Mouse (Mus musculus) midbrain, embryonic 11.5 days (tissue): ENCODE results near the gene Immp1l. TPM values are rescaled to one million over a fixed set of nuclear protein-coding genes. Genes with fewer than 3 reads are reported as not detected.

Experiments
- ATAC-seq: fragments of 200-750 bp; cut with Nextera tagmentation; 2 replicates; pipeline ENCODE4 v1.8.0; 2017; ENCODE audit warnings: moderate TSS enrichment, moderate library complexity; ENCODE audit not compliant: low FRiP score
- DNase-seq: peaks from one replicate; pipeline ENCODE4 v3.0.0; 2015; ENCODE audit warnings: low spot score; ENCODE audit errors: missing footprints
- H3K27ac ChIP-seq: fragments of 300-500 bp; sonication (generic); 2 replicates; pipeline ENCODE4 v1.5.1; 2014; ENCODE audit warnings: low read depth, low read length
- H3K27me3 ChIP-seq: fragments of 300-500 bp; sonication (generic); 2 replicates; pipeline ENCODE4 v1.6.1; 2014; ENCODE audit warnings: mild to moderate bottlenecking, low read length, moderate library complexity, mixed read lengths; ENCODE audit not compliant: control insufficient read depth, insufficient read depth
- H3K36me3 ChIP-seq: fragments of 300-500 bp; sonication (generic); 2 replicates; pipeline ENCODE4 v1.6.1; 2014; ENCODE audit warnings: mild to moderate bottlenecking, low read length, moderate library complexity, mixed read lengths; ENCODE audit not compliant: control insufficient read depth, insufficient read depth
- H3K4me1 ChIP-seq: fragments of 300-500 bp; sonication (generic); 2 replicates; pipeline ENCODE4 v1.6.1; 2014; ENCODE audit warnings: low read length; ENCODE audit not compliant: control insufficient read depth, insufficient read depth
- H3K4me2 ChIP-seq: fragments of 300-500 bp; sonication (generic); 2 replicates; pipeline ENCODE4 v1.6.1; 2014; ENCODE audit warnings: mild to moderate bottlenecking, moderate library complexity
- H3K4me3 ChIP-seq: fragments of 300-500 bp; sonication (generic); 2 replicates; pipeline ENCODE4 v1.5.1; 2014; ENCODE audit warnings: low read depth, low read length
- H3K9ac ChIP-seq: fragments of 300-500 bp; sonication (generic); 2 replicates; pipeline ENCODE4 v1.6.1; 2014; ENCODE audit warnings: low read length
- H3K9me3 ChIP-seq: fragments of 300-500 bp; sonication (generic); 2 replicates; pipeline ENCODE4 v1.6.1; 2016; ENCODE audit warnings: low read length; ENCODE audit not compliant: control insufficient read depth
- WGBS: fragments of 180-500 bp; shearing (Covaris S2); extraction: QIAGEN DNeasy Blood & Tissue Kit; methylation state at CpG from one replicate; pipeline ENCODE4 v1.1.7; 2014; 5-methylcytosine and 5-hydroxymethylcytosine counted together
- polyA plus RNA-seq: library from polyadenylated mRNA; unstranded; fragments of >200 nt; fragmentation: Nextera tagmentation; extraction: Ambion mirVana; gene quantifications from 2 replicates; pipeline ENCODE4 v1.2.1, GENCODE M21; 2014

The Immp1l gene
- polyA plus RNA-seq, result 132 and 136 TPM in 2 replicates

DNA sequence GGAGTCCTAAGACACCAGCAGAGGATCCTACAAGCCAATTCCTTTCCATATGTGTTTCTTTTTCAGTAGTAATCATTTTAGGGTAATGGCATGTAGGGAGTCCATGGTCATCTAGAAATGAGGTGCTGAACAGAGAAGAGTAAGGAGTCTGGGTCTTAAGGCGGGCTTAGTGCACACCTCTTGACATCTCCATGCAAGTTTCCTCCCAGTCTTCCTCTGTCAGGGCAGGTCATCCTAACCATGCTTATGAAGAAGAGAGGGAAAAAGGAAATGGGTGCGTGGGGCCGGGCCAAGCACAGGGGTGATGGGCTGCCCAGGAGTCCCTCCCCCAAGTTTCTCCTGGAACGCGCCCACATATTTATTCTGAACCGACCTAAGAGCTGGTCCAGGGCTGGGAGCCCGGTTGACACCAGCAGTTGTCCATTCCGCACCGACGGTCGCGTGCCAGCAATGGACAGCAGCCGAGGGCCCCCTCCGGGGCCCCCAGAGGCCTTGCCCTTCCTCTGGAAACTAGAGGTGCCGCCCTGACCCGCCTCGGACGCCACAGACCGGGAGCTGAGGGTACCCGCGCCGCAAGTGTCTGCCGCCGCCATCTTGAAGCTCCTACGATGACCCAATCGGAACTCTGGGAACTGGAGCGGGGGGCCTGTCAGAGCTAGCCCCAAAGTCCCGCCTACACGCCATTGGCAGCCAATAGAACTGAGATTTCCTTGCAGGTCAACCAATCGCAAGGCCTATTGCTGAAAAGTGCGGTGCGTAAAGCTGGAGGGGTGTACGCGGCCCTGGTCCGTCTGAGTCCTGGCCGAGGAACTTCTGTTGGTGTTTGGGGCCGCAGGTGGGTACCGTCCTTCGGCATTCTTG is at the start of gene Immp1l, which contains the start of gene Elp4:
Gene Immp1l (plus strand): TSS at position 743 of the 861 bp plus-strand sequence.
Gene Elp4 (minus strand): TSS at position 669 of the 861 bp plus-strand sequence.
- peak within 1 kb of the TSS; percentile 83 for H3K4me3 ChIP-seq
- no peaks in the 10 kb centered on the region for H3K36me3 ChIP-seq
- H3K27me3 ChIP-seq, result no peaks in the 10 kb centered on the region
- H3K9ac ChIP-seq, result peak within 1 kb of the TSS; percentile 83
- under 1% methylated on average over 39 of the region's 39 CpGs for WGBS
- no peaks in the 10 kb centered on the region for H3K9me3 ChIP-seq
- peaks cover 2% of the 10 kb centered on the region; the same call in 1 of the 2 replicates for H3K4me1 ChIP-seq
- H3K27ac ChIP-seq, result no peak within 1 kb of the TSS
- ATAC-seq (peak; percentile 100), DNase-seq (peak; percentile 100)
- H3K4me2 ChIP-seq, result peak within 1 kb of the TSS; percentile 81

DNA sequence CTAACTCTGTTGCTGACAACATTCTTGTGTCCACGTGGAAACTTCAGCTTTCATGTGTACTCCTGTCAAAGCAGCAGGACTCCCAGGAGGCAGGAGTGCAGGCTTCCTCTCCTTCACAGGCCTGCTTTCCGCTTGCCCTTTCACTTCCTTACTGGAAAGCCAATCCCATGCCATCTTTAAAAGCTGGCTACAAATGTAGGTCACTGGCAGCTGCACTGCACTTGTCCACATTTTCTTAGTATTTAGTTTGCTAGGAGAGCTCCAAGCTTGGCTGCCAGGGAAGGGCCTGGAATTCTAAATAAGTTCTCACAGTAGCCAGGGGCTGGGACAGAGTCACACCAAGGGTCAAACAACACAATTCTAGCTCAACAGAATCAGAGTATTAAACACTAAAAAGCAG is 49.7 kb upstream of the Immp1l start:
- 51% methylated on average over 2 of the region's 2 CpGs for WGBS
- Histone ChIP-seq H3K4me3 (no peak overlapping the region), H3K27ac (no peak overlapping the region), H3K4me1 (no peaks in the 10 kb centered on the region), H3K36me3 (no peaks in the 10 kb centered on the region), H3K4me2 (no peak overlapping the region), H3K9ac (no peak overlapping the region), H3K27me3 (no peaks in the 10 kb centered on the region), H3K9me3 (no peaks in the 10 kb centered on the region)
- ATAC-seq, result no peak
- no peak for DNase-seq

GRCm38 (mm10) chr2:105873403-105873802 is 31.0 kb upstream of the Immp1l start:
- H3K36me3 ChIP-seq, result no peaks in the 10 kb centered on the region
- WGBS, result 96% methylated on average over 1 of the region's 1 CpGs
- no peak overlapping the region for H3K4me2 ChIP-seq
- no peak overlapping the region for H3K27ac ChIP-seq
- H3K4me3 ChIP-seq, result no peak overlapping the region
- no peaks in the 10 kb centered on the region for H3K9me3 ChIP-seq
- H3K27me3 ChIP-seq, result no peaks in the 10 kb centered on the region
- H3K4me1 ChIP-seq, result no peaks in the 10 kb centered on the region
- DNase-seq, result no peak
- no peak overlapping the region for H3K9ac ChIP-seq
- no peak for ATAC-seq

DNA sequence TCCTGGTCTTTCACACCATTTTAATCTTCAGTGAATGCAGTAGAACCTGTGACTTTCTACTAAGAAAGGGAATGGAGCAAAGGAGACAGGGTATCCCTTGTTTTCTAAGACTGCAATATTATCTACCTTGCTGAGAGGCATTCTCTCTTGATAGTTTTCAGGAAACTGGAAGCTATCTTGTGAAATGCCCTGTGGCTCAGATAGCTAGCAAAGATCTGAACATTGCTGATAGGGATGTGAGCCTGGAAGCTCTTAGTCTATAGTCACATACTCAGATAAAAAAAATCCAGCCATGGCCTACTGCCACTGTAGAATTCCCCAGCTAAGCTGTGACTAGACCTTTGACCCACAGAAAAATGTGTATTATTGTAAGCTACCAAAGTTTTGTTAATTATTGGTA is 13.6 kb upstream of the Immp1l start:
- ATAC-seq (no peak), DNase-seq (no peak)
- Histone ChIP-seq H3K9me3 (no peaks in the 10 kb centered on the region), H3K4me1 (no peaks in the 10 kb centered on the region), H3K4me3 (no peak overlapping the region), H3K36me3 (no peaks in the 10 kb centered on the region), H3K9ac (no peak overlapping the region), H3K4me2 (no peak overlapping the region), H3K27ac (no peak overlapping the region), H3K27me3 (no peaks in the 10 kb centered on the region)

- under 1% methylated on average over 12 of the region's 12 CpGs for WGBS
- peak; percentile 42 for ATAC-seq
These were observed 314 bp downstream of the Immp1l start for GRCm38 (mm10) chr2:105904757-105905146.

GRCm38 (mm10) chr2:105908351-105908750 is 3.9 kb downstream of the Immp1l start:
- Histone ChIP-seq H3K27me3 (no peaks in the 10 kb centered on the region), H3K36me3 (no peaks in the 10 kb centered on the region), H3K4me3 (no peak overlapping the region), H3K9ac (no peak overlapping the region), H3K4me2 (no peak overlapping the region), H3K9me3 (no peaks in the 10 kb centered on the region), H3K4me1 (peaks cover 2% of the 10 kb centered on the region; the same call in 1 of the 2 replicates), H3K27ac (no peak overlapping the region)
- DNase-seq, result no peak
- no peak for ATAC-seq
- WGBS, result 88% methylated on average over 5 of the region's 5 CpGs

More at GRCm38 (mm10) chr2:105904757-105905146, 314 bp downstream of the Immp1l start:
- Histone ChIP-seq H3K27ac (no peak overlapping the region), H3K9ac (peak overlapping the region; percentile 54), H3K27me3 (no peaks in the 10 kb centered on the region), H3K4me1 (peaks cover 2% of the 10 kb centered on the region; the same call in 1 of the 2 replicates), H3K4me3 (peak overlapping the region; percentile 83), H3K36me3 (no peaks in the 10 kb centered on the region), H3K4me2 (peak overlapping the region; percentile 81), H3K9me3 (no peaks in the 10 kb centered on the region)
- DNase-seq, result no peak

GRCm38 (mm10) chr2:105910611-105911010 is 6.2 kb downstream of the Immp1l start:
- peaks cover 4% of the 10 kb centered on the region; the same call in 1 of the 2 replicates for H3K4me1 ChIP-seq
- ATAC-seq, result no peak
- H3K27me3 ChIP-seq, result no peaks in the 10 kb centered on the region
- H3K4me3 ChIP-seq, result no peak overlapping the region
- H3K9ac ChIP-seq, result no peak overlapping the region
- WGBS, result 92% methylated on average over 3 of the region's 3 CpGs
- H3K9me3 ChIP-seq, result no peaks in the 10 kb centered on the region; the same call in 1 of the 2 replicates
- H3K27ac ChIP-seq, result no peak overlapping the region
- no peak for DNase-seq
- H3K36me3 ChIP-seq, result no peaks in the 10 kb centered on the region
- H3K4me2 ChIP-seq, result no peak overlapping the region

GRCm38 (mm10) chr2:105913655-105914366 is 9.4 kb downstream of the Immp1l start:
- DNase-seq (no peak), ATAC-seq (peak; percentile 73)
- 37% methylated on average over 6 of the region's 6 CpGs for WGBS

More at GRCm38 (mm10) chr2:105913655-105914366, 9.4 kb downstream of the Immp1l start:
- H3K9me3 ChIP-seq, result no peaks in the 10 kb centered on the region; the same call in 1 of the 2 replicates
- no peak overlapping the region for H3K27ac ChIP-seq
- H3K4me1 ChIP-seq, result peaks cover 4% of the 10 kb centered on the region; the same call in 1 of the 2 replicates
- no peaks in the 10 kb centered on the region for H3K36me3 ChIP-seq
- no peaks in the 10 kb centered on the region for H3K27me3 ChIP-seq
- no peak overlapping the region for H3K9ac ChIP-seq
- no peak overlapping the region for H3K4me2 ChIP-seq
- no peak overlapping the region for H3K4me3 ChIP-seq
